Mouse (Mus musculus): ENCODE data around the gene Map3k9. TPM values are rescaled to one million over a fixed set of nuclear protein-coding genes. Genes with fewer than 3 reads are reported as not detected.

Map3k9 gene
- total RNA-seq, 2 experiments from 2014 or later, result 0.07 to 0.14 TPM

GRCm38 (mm10) chr12:81712618-81713017 is 68.4 kb downstream of the Map3k9 start:
- no peak for DNase-seq (ENCODE audit: low spot score)

- DNase-seq (ENCODE audit: low spot score), result no peak
Observed at GRCm38 (mm10) chr12:81702903-81703302, 78.1 kb downstream of the Map3k9 start.

- no peak for DNase-seq (ENCODE audit: low spot score)
Observed at GRCm38 (mm10) chr12:81698011-81698410, 83.0 kb downstream of the Map3k9 start.

- DNase-seq (ENCODE audit: low spot score), result no peak
Observed at GRCm38 (mm10) chr12:81691177-81691730, 89.7 kb downstream of the Map3k9 start.

GRCm38 (mm10) chr12:81690751-81691150 is 90.2 kb downstream of the Map3k9 start:
- DNase-seq (ENCODE audit: low spot score), result no peak

GRCm38 (mm10) chr12:81690111-81690510 is 90.9 kb downstream of the Map3k9 start:
- no peak for DNase-seq (ENCODE audit: low spot score)

- DNase-seq (ENCODE audit: low spot score), result no peak
Observed at GRCm38 (mm10) chr12:81689505-81690056, 91.4 kb downstream of the Map3k9 start.

GRCm38 (mm10) chr12:81688537-81688936 is 92.4 kb downstream of the Map3k9 start:
- DNase-seq (ENCODE audit: low spot score), result no peak

GRCm38 (mm10) chr12:81687873-81688272 is 93.1 kb downstream of the Map3k9 start:
- no peak for DNase-seq (ENCODE audit: low spot score)

GRCm38 (mm10) chr12:81686406-81687117 is 94.4 kb downstream of the Map3k9 start:
- no peak for DNase-seq (ENCODE audit: low spot score)

- no peak for DNase-seq (ENCODE audit: low spot score)
Observed at GRCm38 (mm10) chr12:81685981-81686380, 95.0 kb downstream of the Map3k9 start.

GRCm38 (mm10) chr12:81684096-81684495 is 96.9 kb downstream of the Map3k9 start:
- no peak for DNase-seq (ENCODE audit: low spot score)

- DNase-seq (ENCODE audit: low spot score), result no peak
Observed at GRCm38 (mm10) chr12:81683395-81683794, 97.6 kb downstream of the Map3k9 start.

GRCm38 (mm10) chr12:81679807-81680529 is 101.0 kb downstream of the Map3k9 start:
- DNase-seq (ENCODE audit: low spot score), result no peak

GRCm38 (mm10) chr12:81675557-81675956 is 105.4 kb downstream of the Map3k9 start:
- no peak for DNase-seq (ENCODE audit: low spot score)

Other genes with a start within 250 kb of the Map3k9 start
- 10 to 100 TPM; 39.3 to 39.4 TPM for gene Gm20498, start 248.3 kb downstream of the Map3k9 start, total RNA-seq (2021)
- 10 to 100 TPM; 36.1 to 40.4 TPM for gene Synj2bp, start 248.3 kb downstream of the Map3k9 start, total RNA-seq (2021)
- not detected for gene Adam21, start 212.7 kb downstream of the Map3k9 start, total RNA-seq (2021)
- gene Med6, start 186.2 kb downstream of the Map3k9 start, total RNA-seq (2021), result 10 to 100 TPM; 11.7 to 11.9 TPM
- gene Ttc9, start 149.9 kb downstream of the Map3k9 start, total RNA-seq (2021), result 1 to 10 TPM; 6.0 to 8.9 TPM
- 10 to 100 TPM; 45.3 to 52.3 TPM for gene Pcnx, start 78.8 kb upstream of the Map3k9 start, total RNA-seq (2021)

All from gastrocnemius, adult 18-20 months (tissue).